Mouse (Mus musculus) CH12.LX (cell line): ENCODE data around the gene Hs3st3b1.

Experiments used
- CTCF ChIP-seq, 2 experiments: IDR thresholded peaks in 1 of 2; conservative IDR thresholded peaks in 1 of 2; 2 replicates each; pipeline ENCODE4 v1.5.1; 2011 to 2012; ENCODE audit warnings: low read depth in 2 of 2, low read length in 2 of 2, improper control_type of control experiment in 1 of 2, inconsistent platforms in 1 of 2, mild to moderate bottlenecking in 1 of 2, moderate library complexity in 1 of 2
- E2F4 ChIP-seq: IDR thresholded peaks from 2 replicates; pipeline ENCODE4 v1.6.1; 2011; ENCODE audit warnings: low read depth, low read length, improper control_type of control experiment; ENCODE audit not compliant: insufficient replicate concordance
- ELF1 ChIP-seq: IDR thresholded peaks from 2 replicates; pipeline ENCODE4 v1.6.1; 2014; ENCODE audit warnings: low read depth, mild to moderate bottlenecking, inconsistent platforms, low read length, improper control_type of control experiment
- EP300 ChIP-seq: IDR thresholded peaks from 2 replicates; pipeline ENCODE4 v1.6.1; 2011; ENCODE audit warnings: low read length, improper control_type of control experiment
- GABPA ChIP-seq: IDR thresholded peaks from 2 replicates; pipeline ENCODE4 v1.6.1; 2012; ENCODE audit warnings: low read depth, low read length, improper control_type of control experiment, inconsistent platforms; ENCODE audit not compliant: insufficient replicate concordance
- NRF1 ChIP-seq: IDR thresholded peaks from 2 replicates; pipeline ENCODE4 v1.6.1; 2014; ENCODE audit warnings: low read depth, mild to moderate bottlenecking, inconsistent platforms, low read length, improper control_type of control experiment, moderate library complexity
- POLR2A ChIP-seq: IDR thresholded peaks from 2 replicates; pipeline ENCODE4 v1.6.1; 2011; ENCODE audit warnings: low read depth, mild to moderate bottlenecking, improper control_type of control experiment, low read length
- TCF12 ChIP-seq: IDR thresholded peaks from 2 replicates; pipeline ENCODE4 v1.6.1; 2014; ENCODE audit warnings: low read depth, mild to moderate bottlenecking, inconsistent platforms, low read length, improper control_type of control experiment
- USF1 ChIP-seq: IDR thresholded peaks from 2 replicates; pipeline ENCODE4 v1.6.1; 2014; ENCODE audit warnings: low read depth, mild to moderate bottlenecking, inconsistent platforms, low read length, improper control_type of control experiment

- TF ChIP-seq CTCF (conservative IDR thresholded peaks at IDR 0.05 in 1 of 2, IDR thresholded peaks at IDR 0.05 in 1 of 2; ENCODE audit: low read depth in 2 of 2, low read length in 2 of 2) = no peak
- no peak for TF ChIP-seq POLR2A
- TF ChIP-seq EP300 = no peak
- TF ChIP-seq GABPA = no peak
- no peak for TF ChIP-seq ELF1
- TF ChIP-seq NRF1 = no peak
- no peak for TF ChIP-seq USF1
- no peak for TF ChIP-seq E2F4
- no peak for TF ChIP-seq TCF12
These were observed 71.8 kb downstream of the Hs3st3b1 start for GRCm38 (mm10) chr11:63850261-63850660.
